Mouse (Mus musculus) intestine, embryonic 15.5 days (tissue): ENCODE results near the gene Phpt1. TPM values are rescaled to one million over a fixed set of nuclear protein-coding genes. Genes with fewer than 3 reads are reported as not detected.

Source experiments
- ATAC-seq: fragments of 200-750 bp; cut with Nextera tagmentation; 2 replicates; pipeline ENCODE4 v1.8.0; 2017; ENCODE audit warnings: moderate TSS enrichment, moderate library complexity
- H3K27ac ChIP-seq: fragments of 300-500 bp; sonication (generic); 2 replicates; pipeline ENCODE4 v1.5.1; 2015; ENCODE audit warnings: mild to moderate bottlenecking, inconsistent platforms
- H3K27me3 ChIP-seq: fragments of 300-500 bp; sonication (generic); replicated peaks from 2 replicates; pipeline ENCODE4 v1.6.1; 2015; ENCODE audit warnings: inconsistent platforms
- H3K36me3 ChIP-seq: fragments of 300-500 bp; sonication (generic); 2 replicates; pipeline ENCODE4 v1.6.1; 2015; ENCODE audit warnings: inconsistent platforms
- H3K4me1 ChIP-seq: fragments of 300-500 bp; sonication (generic); replicated peaks from 2 replicates; pipeline ENCODE4 v1.6.1; 2015; ENCODE audit warnings: inconsistent platforms
- H3K4me2 ChIP-seq: fragments of 300-500 bp; sonication (generic); replicated peaks from 2 replicates; pipeline ENCODE4 v1.6.1; 2015; ENCODE audit warnings: mild to moderate bottlenecking, inconsistent platforms
- H3K4me3 ChIP-seq: fragments of 300-500 bp; sonication (generic); replicated peaks from 2 replicates; pipeline ENCODE4 v1.5.1; 2015; ENCODE audit warnings: inconsistent platforms
- H3K9ac ChIP-seq: fragments of 300-500 bp; sonication (generic); 2 replicates; pipeline ENCODE4 v1.6.1; 2015; ENCODE audit warnings: inconsistent platforms
- H3K9me3 ChIP-seq: fragments of 300-500 bp; sonication (generic); 2 replicates; pipeline ENCODE4 v1.6.1; 2016; ENCODE audit warnings: inconsistent platforms
- WGBS: fragments of 180-500 bp; shearing (Covaris S2); methylation state at CpG from one replicate; pipeline ENCODE4 v1.1.7; 2015; 5-methylcytosine and 5-hydroxymethylcytosine counted together
- polyA plus RNA-seq: library from polyadenylated mRNA; unstranded; fragments of >200 nt; fragmentation: Nextera tagmentation; extraction: Ambion mirVana; gene quantifications from 2 replicates; pipeline ENCODE4 v1.2.1, GENCODE M21; 2015

The Phpt1 gene
- polyA plus RNA-seq, 1 experiment from 2014 or later = 163 TPM

DNA sequence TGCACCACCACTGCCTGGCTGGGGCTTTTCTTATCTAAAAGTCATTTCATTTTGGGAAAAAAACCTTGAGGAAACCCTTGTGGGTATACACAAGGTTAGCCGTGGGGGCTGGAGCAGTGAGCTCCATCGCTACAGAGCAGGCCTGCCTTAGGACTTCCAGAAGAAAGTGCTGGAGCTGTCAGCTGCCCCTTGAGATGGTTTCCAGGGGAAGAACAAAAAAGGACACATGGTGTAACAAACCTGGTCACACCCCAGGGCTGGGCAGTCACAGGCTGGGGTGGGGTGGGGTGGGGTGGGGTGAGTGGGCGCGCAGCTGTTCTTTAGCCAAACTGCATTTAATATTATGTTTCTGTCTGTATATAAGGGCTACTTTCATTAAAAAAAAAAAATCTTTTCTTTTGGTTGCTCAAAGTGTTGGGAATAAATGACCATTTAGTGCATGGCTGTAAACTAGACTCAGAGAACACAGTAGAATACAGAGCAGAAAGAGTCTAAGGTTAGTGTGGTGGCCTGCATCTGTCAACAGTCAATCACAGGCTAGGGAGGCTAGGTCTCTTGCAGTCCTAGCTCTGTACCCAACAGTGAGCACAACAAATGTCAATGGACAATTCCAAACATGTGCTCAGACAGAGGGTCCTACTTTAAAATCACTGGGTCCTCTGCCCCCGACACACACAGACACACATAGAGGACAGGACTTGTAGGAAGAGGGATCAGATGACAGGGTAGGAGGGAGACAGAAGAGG is 21.9 kb upstream of the Phpt1 start:
- Histone ChIP-seq H3K9ac (no peak overlapping the region), H3K4me1 (no peaks in the 10 kb centered on the region), H3K9me3 (no peaks in the 10 kb centered on the region), H3K4me2 (no peak overlapping the region), H3K27me3 (no peaks in the 10 kb centered on the region), H3K36me3 (peaks cover 67% of the 10 kb centered on the region), H3K4me3 (no peak overlapping the region), H3K27ac (no peak overlapping the region)
- ATAC-seq = no peak
- WGBS = 89% methylated on average over 5 of the region's 5 CpGs

DNA sequence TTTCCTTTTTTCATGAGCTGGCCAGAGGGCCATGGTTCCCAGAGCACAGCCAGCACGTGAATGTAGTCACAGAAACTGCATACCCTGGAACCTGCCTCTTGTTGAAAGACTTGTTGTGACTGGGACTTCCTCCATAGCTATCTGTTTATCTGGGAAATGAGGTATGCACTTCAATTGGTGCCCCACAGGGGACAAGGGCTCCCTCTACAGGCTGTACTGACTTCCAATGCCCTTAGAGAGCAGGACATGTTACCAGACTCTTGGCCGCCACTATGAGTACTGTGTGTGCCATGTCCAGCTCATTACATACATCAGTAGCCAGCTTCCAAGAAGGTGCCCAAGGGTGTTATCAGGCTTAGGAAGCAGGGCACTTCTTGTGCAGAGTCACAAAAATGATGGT is 16.8 kb upstream of the Phpt1 start:
- peak; percentile 43; the same call in 1 of the 2 replicates for ATAC-seq
- no peak overlapping the region for H3K4me3 ChIP-seq
- H3K4me1 ChIP-seq = no peaks in the 10 kb centered on the region
- H3K9ac ChIP-seq = no peak overlapping the region
- H3K36me3 ChIP-seq = peaks cover 50% of the 10 kb centered on the region
- 82% methylated on average over 2 of the region's 2 CpGs for WGBS
- H3K27ac ChIP-seq = no peak overlapping the region
- H3K27me3 ChIP-seq = no peaks in the 10 kb centered on the region
- no peaks in the 10 kb centered on the region for H3K9me3 ChIP-seq
- H3K4me2 ChIP-seq = no peak overlapping the region

DNA sequence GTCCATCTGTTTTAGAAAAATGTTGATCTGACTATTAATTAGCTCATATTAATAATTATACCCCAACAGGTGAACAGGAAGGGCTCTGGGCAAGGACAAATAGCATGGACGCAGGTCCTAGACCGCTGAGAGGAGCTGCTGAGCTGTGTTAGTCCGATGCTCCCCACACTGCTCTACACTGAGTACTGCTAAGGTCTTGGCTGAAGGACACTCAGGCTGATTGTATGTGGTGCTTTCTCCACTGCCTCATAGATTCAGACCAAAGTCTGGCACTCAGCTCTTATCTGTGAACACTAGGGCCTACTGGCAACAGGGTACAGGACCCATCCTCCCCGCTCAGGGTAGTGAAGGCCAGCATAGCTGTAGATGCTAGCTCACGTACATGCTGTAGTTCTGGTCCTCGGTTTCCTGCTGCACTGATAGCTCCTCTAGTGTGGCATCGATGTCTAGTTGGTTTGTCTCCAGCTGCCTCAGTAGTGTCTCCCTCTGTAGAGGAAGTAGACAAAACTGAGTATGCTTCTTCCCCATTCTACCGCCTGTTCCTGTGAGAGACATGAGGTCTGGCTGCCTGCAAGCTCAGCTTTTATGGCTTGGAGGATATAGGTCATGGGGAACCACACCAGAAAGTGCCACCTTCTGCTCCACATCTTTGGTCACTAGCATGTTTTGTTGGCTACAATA is 13.3 kb upstream of the Phpt1 start:
- Histone ChIP-seq H3K9me3 (no peaks in the 10 kb centered on the region), H3K27me3 (no peaks in the 10 kb centered on the region)

DNA sequence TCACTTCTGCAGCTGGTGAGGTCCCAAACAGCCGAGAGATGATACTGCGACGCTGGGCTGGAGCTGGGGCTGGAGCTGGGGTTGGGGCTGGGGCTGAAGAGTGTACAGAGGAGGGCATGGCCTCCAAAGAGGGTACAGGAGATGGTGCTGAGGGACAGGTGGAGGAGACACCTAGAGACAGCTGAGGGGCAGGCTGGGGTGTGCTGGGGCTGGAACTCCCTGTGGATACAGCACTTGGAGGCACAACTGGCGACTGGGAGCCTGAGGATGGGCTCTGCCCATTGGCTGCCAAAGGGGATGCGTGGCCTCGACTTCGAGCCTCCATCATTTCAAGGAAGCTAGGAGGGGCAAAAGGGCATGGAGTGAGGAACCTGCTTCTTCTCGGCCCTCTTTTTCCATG is 12.3 kb upstream of the Phpt1 start:
- peaks cover 33% of the 10 kb centered on the region for H3K36me3 ChIP-seq
- H3K4me3 ChIP-seq = no peak overlapping the region
- no peak for ATAC-seq
- H3K9me3 ChIP-seq = no peaks in the 10 kb centered on the region
- no peak overlapping the region for H3K4me2 ChIP-seq
- H3K9ac ChIP-seq = no peak overlapping the region
- no peaks in the 10 kb centered on the region for H3K27me3 ChIP-seq
- peaks cover 11% of the 10 kb centered on the region for H3K4me1 ChIP-seq
- H3K27ac ChIP-seq = no peak overlapping the region
- 93% methylated on average over 8 of the region's 8 CpGs for WGBS

More for the DNA sequence above, 13.3 kb upstream of the Phpt1 start:
- peaks cover 40% of the 10 kb centered on the region for H3K36me3 ChIP-seq
- WGBS = 93% methylated on average over 8 of the region's 8 CpGs
- H3K4me2 ChIP-seq = no peak overlapping the region
- H3K9ac ChIP-seq = no peak overlapping the region
- H3K4me1 ChIP-seq = 0 out of 2 replicates have a peak, but pooled peaks cover 2% of the 10 kb centered on the region
- no peak overlapping the region for H3K27ac ChIP-seq
- H3K4me3 ChIP-seq = no peak overlapping the region
- ATAC-seq = no peak

DNA sequence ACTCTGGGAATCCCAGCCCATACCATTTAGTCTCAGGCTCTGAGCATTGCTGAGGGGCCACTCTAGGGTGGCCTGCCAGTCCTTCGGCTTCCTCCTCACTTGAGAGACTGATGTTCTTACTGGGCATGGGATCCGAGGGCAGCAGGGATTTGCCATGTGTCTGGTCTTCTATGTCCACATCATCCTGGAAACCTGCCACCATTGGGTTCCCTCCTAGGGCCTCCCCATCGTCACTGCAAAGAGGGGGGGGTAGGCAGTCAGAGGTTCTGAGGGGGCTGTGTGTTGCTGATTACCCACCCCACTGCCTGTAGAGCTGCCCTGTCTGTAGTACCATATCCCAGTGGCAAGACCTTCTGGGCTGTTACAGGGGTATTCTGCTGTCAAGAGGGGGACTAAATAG is 10.6 kb upstream of the Phpt1 start:
- Histone ChIP-seq H3K4me2 (no peak overlapping the region), H3K4me1 (peaks cover 25% of the 10 kb centered on the region), H3K9me3 (no peaks in the 10 kb centered on the region), H3K36me3 (peaks cover 18% of the 10 kb centered on the region; the same call in 1 of the 2 replicates), H3K27me3 (peaks cover 5% of the 10 kb centered on the region), H3K4me3 (no peak overlapping the region), H3K27ac (no peak overlapping the region), H3K9ac (no peak overlapping the region)
- no peak for ATAC-seq
- 82% methylated on average over 3 of the region's 3 CpGs for WGBS

DNA sequence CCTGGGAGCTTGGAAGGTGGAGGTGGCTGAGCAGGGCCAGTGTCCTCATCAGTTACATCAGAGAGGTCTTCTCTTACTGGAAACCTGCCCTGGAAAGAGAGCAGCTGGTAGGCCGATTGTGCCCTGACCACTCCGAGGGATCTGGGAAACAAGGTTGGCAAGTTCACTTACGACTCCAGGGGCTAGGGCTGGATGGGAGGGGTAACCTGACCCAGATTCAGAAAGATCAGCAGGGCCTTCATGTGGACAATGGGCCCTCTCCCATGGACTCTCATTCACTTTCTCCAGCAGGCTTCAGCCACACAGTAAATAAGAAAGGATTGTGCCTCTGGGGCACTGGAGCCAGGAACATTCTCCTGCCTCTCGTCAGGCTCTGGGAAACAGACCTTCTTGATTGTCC is 9.8 kb upstream of the Phpt1 start:
- Histone ChIP-seq H3K9me3 (no peaks in the 10 kb centered on the region), H3K36me3 (peaks cover 14% of the 10 kb centered on the region; the same call in 1 of the 2 replicates), H3K27me3 (peaks cover 13% of the 10 kb centered on the region), H3K4me1 (peaks cover 29% of the 10 kb centered on the region), H3K27ac (no peak overlapping the region), H3K4me3 (no peak overlapping the region), H3K4me2 (no peak overlapping the region), H3K9ac (no peak overlapping the region)
- no peak for ATAC-seq
- 88% methylated on average over 4 of the region's 4 CpGs for WGBS

DNA sequence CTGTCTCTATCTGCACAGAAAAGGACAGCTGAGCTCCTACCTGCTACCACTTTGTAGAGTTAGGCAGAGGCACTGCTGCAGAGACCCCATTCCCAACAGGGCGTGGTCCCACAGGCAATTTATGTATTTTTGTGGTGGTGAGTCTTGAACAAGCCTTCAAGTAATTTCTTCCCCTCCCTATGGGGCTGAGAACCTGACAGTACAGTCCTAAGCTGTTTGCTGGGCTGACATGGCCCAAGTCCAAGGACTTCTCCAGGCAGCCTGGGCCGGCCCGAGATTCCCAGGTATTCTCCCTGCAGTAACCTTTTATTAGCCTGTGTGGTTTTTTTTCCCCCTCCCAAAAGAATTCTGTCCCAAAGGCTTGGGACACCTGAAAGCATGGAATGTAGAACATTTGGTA is 9.1 kb upstream of the Phpt1 start:
- no peak overlapping the region for H3K4me3 ChIP-seq
- 79% methylated on average over 3 of the region's 3 CpGs for WGBS

DNA sequence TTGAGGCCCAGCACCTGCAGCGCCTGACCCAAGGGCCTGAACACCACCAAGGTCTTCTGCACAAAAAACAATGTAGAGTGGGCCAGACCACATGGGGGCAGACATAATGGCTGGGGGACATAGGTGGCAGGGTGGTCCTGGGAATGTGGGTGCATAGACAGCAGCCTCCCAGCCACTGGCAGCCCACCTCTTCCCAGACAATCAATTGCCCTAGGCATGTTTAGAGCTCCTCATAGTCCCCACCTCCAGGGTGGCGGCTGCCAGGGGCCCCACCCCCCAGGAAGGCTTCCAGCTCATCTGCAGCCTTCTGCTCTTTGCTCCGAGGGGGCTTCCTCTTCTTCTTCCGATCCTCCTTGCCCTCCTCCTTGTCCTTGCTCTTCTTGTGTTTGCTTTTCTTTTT is 8.5 kb upstream of the Phpt1 start:
- Histone ChIP-seq H3K9ac (no peak overlapping the region), H3K36me3 (peaks cover 12% of the 10 kb centered on the region; the same call in 1 of the 2 replicates), H3K4me2 (no peak overlapping the region), H3K9me3 (no peaks in the 10 kb centered on the region), H3K4me3 (no peak overlapping the region), H3K4me1 (peaks cover 42% of the 10 kb centered on the region), H3K27ac (no peak overlapping the region), H3K27me3 (peaks cover 25% of the 10 kb centered on the region)
- no peak for ATAC-seq
- WGBS = 52% methylated on average over 4 of the region's 4 CpGs

More for the DNA sequence above, 9.1 kb upstream of the Phpt1 start:
- no peaks in the 10 kb centered on the region for H3K9me3 ChIP-seq
- no peak overlapping the region for H3K27ac ChIP-seq
- ATAC-seq = no peak
- H3K4me1 ChIP-seq = peaks cover 36% of the 10 kb centered on the region
- no peak overlapping the region for H3K4me2 ChIP-seq
- no peak overlapping the region for H3K9ac ChIP-seq
- peaks cover 20% of the 10 kb centered on the region for H3K27me3 ChIP-seq
- H3K36me3 ChIP-seq = peaks cover 12% of the 10 kb centered on the region; the same call in 1 of the 2 replicates

DNA sequence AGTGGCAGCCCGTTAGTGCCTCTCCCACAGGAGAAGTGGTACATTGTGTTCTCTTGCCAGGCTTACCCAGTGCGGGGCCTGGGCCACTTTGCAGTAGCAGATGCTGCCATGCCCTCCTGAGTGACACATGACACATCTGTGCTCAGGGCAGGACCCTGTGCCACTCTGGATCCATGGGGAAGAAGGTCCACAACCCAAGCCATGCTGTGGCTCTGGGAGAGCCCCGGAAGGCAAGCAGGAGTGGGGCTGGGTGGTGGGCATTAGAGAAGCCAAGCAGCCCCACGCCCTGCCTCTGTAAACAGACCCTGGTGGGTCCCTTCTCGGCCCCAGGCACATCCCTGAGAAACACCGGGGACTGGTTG is 8.1 kb upstream of the Phpt1 start:
- Histone ChIP-seq H3K9ac (no peak overlapping the region), H3K4me1 (peaks cover 47% of the 10 kb centered on the region), H3K9me3 (no peaks in the 10 kb centered on the region), H3K4me2 (no peak overlapping the region), H3K27me3 (peaks cover 30% of the 10 kb centered on the region), H3K36me3 (peaks cover 12% of the 10 kb centered on the region; the same call in 1 of the 2 replicates), H3K4me3 (no peak overlapping the region), H3K27ac (no peak overlapping the region)
- WGBS = 70% methylated on average over 6 of the region's 6 CpGs
- ATAC-seq = no peak

DNA sequence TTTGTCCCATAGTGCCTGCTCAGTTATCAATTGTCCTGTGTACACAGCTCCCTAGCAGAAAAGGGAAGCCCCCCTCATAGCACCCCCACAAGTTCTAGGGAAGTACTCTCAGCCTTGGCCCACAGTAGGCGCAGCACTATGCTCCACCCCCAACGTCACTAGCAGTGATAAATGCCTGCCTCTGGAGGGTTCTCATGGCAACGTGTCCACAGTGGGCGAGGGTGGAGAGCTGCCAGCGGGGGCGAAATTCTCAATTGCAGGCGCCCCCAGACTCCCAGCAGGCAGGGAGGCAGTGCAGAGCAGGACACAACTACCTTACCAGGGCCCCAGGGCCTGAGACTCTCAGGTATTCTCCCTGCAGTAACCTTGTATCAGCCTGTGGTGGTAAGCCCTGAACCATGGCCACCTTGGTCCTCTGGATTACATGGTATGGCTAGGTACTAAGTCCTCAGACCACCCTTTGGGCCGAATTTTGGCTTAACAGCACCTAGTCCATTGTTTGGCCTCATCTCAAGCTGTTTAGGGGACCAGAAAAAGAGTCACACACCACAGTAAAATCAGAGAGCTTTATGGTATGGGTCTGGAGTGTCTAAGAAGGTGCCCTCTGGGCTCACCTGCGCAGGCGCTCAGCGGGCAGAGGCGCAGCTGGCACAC is 7.6 kb upstream of the Phpt1 start:
- Histone ChIP-seq H3K4me2 (peak overlapping the region; percentile 82; the same call in 1 of the 2 replicates), H3K4me3 (no peak overlapping the region), H3K27ac (no peak overlapping the region), H3K4me1 (peaks cover 52% of the 10 kb centered on the region), H3K27me3 (peaks cover 35% of the 10 kb centered on the region), H3K9me3 (no peaks in the 10 kb centered on the region), H3K36me3 (peaks cover 12% of the 10 kb centered on the region; the same call in 1 of the 2 replicates), H3K9ac (no peak overlapping the region)
- ATAC-seq = no peak
- WGBS = 42% methylated on average over 12 of the region's 12 CpGs

DNA sequence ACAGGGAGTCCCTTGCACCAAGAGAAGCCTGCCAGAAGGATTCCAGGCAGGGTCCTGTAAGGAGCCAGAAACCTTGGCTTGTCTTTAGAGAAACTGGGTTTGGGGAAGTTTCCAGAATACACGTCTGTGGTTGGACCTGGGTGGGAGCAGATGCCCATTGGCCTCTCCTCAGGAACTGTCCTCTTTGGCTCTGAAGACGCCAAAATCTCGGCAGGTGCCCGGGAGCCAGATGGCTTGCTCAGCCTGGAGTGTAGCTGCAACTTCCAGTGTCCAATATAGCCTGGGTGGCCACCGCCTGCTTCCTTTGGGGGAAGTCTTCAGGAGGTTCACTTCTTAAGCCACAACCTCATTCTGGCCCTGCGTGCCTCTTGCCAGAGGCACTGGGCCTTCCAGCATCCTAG is 6.9 kb upstream of the Phpt1 start:
- 22% methylated on average over 6 of the region's 6 CpGs for WGBS
- Histone ChIP-seq H3K4me1 (peaks cover 59% of the 10 kb centered on the region), H3K27me3 (peaks cover 42% of the 10 kb centered on the region), H3K27ac (no peak overlapping the region), H3K4me3 (no peak overlapping the region), H3K4me2 (peak overlapping the region; percentile 82), H3K9me3 (no peaks in the 10 kb centered on the region), H3K36me3 (peaks cover 7% of the 10 kb centered on the region; the same call in 1 of the 2 replicates), H3K9ac (no peak overlapping the region)
- ATAC-seq = no peak

DNA sequence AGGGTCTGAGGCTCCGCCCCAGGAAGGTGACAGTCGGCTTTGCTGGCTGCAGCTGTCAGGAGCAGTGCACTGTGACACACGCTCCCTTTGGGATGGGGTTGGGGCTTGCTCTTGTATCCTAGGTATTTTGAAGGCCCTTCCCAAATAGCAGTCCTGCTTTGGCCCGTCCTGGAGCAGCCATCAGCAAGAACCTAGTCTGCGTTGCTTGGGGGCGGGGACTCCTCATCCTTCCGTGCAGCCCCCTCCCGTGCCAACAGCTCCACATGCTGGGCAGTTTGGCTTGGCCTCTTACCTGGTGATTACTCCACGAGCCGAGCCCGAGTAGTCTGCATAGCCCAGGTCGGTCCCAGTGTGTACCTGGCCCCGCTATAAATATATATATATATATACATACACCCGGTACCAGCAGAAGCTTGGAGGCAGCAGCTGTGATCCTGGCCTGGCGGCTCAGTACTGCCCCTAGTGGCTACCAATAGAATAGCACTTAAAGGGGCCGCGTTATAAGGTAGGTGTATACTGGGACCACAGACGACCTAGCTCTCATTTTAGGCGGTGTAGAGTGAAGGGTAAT is 6.4 kb upstream of the Phpt1 start, which contains the start of gene Ajm1:
Gene Ajm1 (minus strand): TSS at position 464 of the 571 bp plus-strand sequence.
- Histone ChIP-seq H3K36me3 (peaks cover 2% of the 10 kb centered on the region; the same call in 1 of the 2 replicates), H3K4me1 (peaks cover 62% of the 10 kb centered on the region), H3K27me3 (peaks cover 47% of the 10 kb centered on the region), H3K27ac (no peak within 1 kb of the TSS), H3K4me3 (peak within 1 kb of the TSS; percentile 36), H3K9me3 (no peaks in the 10 kb centered on the region), H3K9ac (peak within 1 kb of the TSS; percentile 18; the same call in 1 of the 2 replicates), H3K4me2 (peak within 1 kb of the TSS; percentile 82)
- ATAC-seq = peak; percentile 52
- WGBS = 7% methylated on average over 19 of the region's 19 CpGs
